Mouse (Mus musculus): ENCODE data around the gene Dus4l. TPM values are rescaled to one million over a fixed set of nuclear protein-coding genes. Genes with fewer than 3 reads are reported as not detected.

Dus4l gene
- 1.2 and 2.4 TPM in 2 replicates for polyA plus RNA-seq (2012; rRNA removed)

DNA sequence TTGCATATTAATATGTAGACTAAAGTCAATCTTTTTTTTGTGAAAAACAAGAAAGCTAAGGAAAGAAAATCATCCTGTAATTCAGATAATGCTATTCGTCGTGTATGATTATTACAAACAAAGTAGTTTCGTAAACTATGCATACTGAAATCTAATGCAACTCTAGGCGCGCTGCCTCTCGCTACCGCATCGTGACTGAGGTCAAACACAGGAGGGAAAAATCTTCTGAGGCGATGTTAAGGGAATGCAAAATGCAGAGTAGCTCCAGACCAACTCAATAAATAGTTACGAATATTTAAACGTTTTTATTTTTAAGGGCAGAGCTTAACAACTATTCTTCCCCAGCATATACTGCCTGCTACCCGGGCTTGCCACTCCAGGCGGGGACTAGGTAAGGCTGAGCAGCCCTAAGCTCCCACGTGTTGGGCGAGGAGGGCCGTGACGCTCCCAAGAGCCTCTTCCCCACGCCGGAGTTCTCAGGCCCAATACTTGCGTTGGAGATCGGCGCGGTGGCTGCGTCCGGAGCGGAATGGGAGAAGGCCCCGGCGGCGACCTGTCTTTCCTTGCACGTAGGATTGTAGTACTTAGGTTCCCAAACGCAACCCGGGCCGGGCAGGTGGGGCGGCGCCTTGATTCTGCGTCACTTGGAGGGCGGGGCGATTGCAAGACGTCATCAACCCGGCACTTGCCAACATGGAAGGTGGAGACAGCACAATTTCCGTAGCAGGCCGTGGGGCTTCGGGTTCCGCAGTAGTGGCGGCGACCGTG is at the start of gene Dus4l, which contains the start of gene Cog5:
Gene Dus4l, minus strand, starts transcription at position 630 of the 768 bp plus-strand sequence.
Gene Cog5, plus strand, starts transcription at position 673 of the 768 bp plus-strand sequence.

DNA sequence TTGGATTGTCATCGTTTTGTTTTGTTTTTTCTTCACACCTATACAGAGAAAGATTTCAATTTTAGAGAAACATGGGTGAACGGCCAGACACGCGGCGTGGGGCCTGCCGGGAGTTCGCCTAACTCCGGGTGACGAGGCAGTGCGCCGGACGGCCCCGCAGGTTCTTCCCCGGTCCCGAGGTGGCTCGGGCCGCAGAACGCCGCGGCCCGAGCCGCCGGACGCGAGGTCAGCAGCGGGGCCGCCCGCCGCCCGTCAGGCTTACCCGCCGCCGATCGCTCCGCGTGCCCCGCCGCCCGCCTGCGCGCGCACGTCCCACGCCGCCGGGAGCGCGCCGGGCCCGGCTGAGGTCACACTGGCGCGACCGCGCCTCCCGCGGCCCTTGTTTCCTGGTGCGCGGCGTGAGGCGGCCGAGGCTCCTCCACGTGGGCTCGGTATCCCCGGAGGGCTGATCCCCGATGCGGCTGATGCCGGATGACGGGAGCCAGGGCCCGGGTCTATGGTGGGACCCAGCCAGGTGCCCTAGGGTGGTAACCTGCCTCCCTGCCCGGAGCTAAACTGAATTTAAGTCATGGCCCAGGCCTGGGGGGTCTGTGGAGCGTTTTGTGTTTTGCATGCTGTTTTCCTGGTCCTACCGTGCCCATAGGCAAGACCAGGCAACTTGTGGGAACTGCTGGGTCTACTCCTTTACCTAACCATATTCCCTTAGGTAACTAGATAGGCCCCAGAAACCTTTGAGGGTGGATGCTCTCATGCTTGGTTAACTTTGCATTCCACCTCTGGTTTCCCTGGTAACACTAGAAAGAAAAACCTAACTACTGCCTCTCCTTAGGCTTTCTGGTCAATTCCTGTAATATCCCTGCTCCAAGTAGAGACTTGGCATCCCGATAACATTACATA is 20.0 kb downstream of the Dus4l start, which contains the start of gene Bcap29:
Gene Bcap29, minus strand, starts transcription at position 316 of the 897 bp plus-strand sequence.

Other genes starting within 250 kb of the Dus4l start
- 0.87 and 2.0 TPM in 2 replicates for gene Cbll1, start 155.2 kb downstream of the Dus4l start, polyA plus RNA-seq (2012; rRNA removed)
- gene Slc26a4, start 94.9 kb downstream of the Dus4l start, polyA plus RNA-seq (2012; rRNA removed), result 0.03 TPM in 1 of 2 replicates, not detected in the other
- 0.18 and 0.23 TPM in 2 replicates for gene Bcap29, start 20.2 kb downstream of the Dus4l start, polyA plus RNA-seq (2012; rRNA removed)
- 3.0 and 3.7 TPM in 2 replicates for gene Cog5, start within 50 bp of the Dus4l start, polyA plus RNA-seq (2012; rRNA removed)
- gene Gpr22, start 59.1 kb upstream of the Dus4l start, polyA plus RNA-seq (2012; rRNA removed), result 0.14 TPM in 1 of 2 replicates, not detected in the other

Data from stomach, adult 2 months (tissue).